Mouse (Mus musculus): ENCODE measurements around the gene Gm10322.

GRCm38 (mm10) chr10:59617776-59618175 lies 1.9 kb downstream of the Gm10322 start:
- TF ChIP-seq CTCF (IDR thresholded peaks at IDR 0.05; ENCODE audit: control insufficient read depth, insufficient read depth, low read length): no peak
- TF ChIP-seq POLR2A (IDR thresholded peaks at IDR 0.05; ENCODE audit: borderline replicate concordance, control insufficient read depth, low read depth, low read length): no peak

All from bone marrow, adult 2 months (tissue).